Mouse (Mus musculus) myocyte (in vitro differentiated cells): ENCODE measurements around the gene Pla2g4a.

ENCODE experiments used
- CEBPB ChIP-seq: IDR thresholded peaks from 2 replicates; pipeline ENCODE4 v1.6.1; 2011; ENCODE audit warnings: mild to moderate bottlenecking, moderate library complexity; ENCODE audit not compliant: poor library complexity, insufficient read depth, severe bottlenecking
- E2F4 ChIP-seq: IDR thresholded peaks from one replicate; pipeline ENCODE4 v1.6.1; 2011; ENCODE audit warnings: mild to moderate bottlenecking, control low read depth, moderate library complexity; ENCODE audit not compliant: insufficient read depth
- MAX ChIP-seq: IDR thresholded peaks from one replicate; pipeline ENCODE4 v1.6.1; 2011; ENCODE audit warnings: low read depth, mild to moderate bottlenecking, control low read depth
- MYOD1 ChIP-seq, 3 experiments: IDR thresholded peaks; one replicate each; pipeline ENCODE4 v1.6.1; 2011; ENCODE audit warnings: control low read depth in 2 of 3, low read depth in 2 of 3, mild to moderate bottlenecking in 2 of 3, moderate library complexity in 1 of 3; ENCODE audit not compliant: insufficient read length in 2 of 3, control insufficient read depth in 1 of 3
- MYOG ChIP-seq, 3 experiments: IDR thresholded peaks; one replicate each; pipeline ENCODE4 v1.6.1; 2011; ENCODE audit warnings: control low read depth in 2 of 3, low read depth in 2 of 3, mild to moderate bottlenecking in 2 of 3; ENCODE audit not compliant: insufficient read length in 2 of 3, control insufficient read depth in 1 of 3, insufficient read depth in 1 of 3
- POLR2A ChIP-seq: IDR thresholded peaks from one replicate; pipeline ENCODE4 v1.6.1; 2011; ENCODE audit warnings: low read depth, mild to moderate bottlenecking, control low read depth, moderate library complexity; ENCODE audit not compliant: insufficient read length
- TCF12 ChIP-seq: IDR thresholded peaks from one replicate; pipeline ENCODE4 v1.6.1; 2011; ENCODE audit warnings: mild to moderate bottlenecking, control low read depth; ENCODE audit not compliant: poor library complexity, insufficient read depth, severe bottlenecking
- TCF3 ChIP-seq: IDR thresholded peaks from one replicate; pipeline ENCODE4 v1.6.1; 2011; ENCODE audit warnings: low read depth, control low read depth; ENCODE audit not compliant: insufficient read length
- USF1 ChIP-seq: IDR thresholded peaks from one replicate; pipeline ENCODE4 v1.6.1; 2011; ENCODE audit warnings: low read depth, mild to moderate bottlenecking, control low read depth, moderate library complexity

- TF ChIP-seq E2F4 (no peak), TCF3 (no peak), TCF12 (no peak), MAX (no peak), MYOD1 (IDR thresholded peaks at IDR 0.05; ENCODE audit: control insufficient read depth in 1 of 3, insufficient read length in 2 of 3, low read depth in 2 of 3) (no peak), POLR2A (no peak), CEBPB (no peak), USF1 (no peak), MYOG (IDR thresholded peaks at IDR 0.05; ENCODE audit: control insufficient read depth in 1 of 3, insufficient read depth in 1 of 3, insufficient read length in 2 of 3, low read depth in 2 of 3) (no peak)
These were observed 11.8 kb downstream of the Pla2g4a start for GRCm38 (mm10) chr1:149949334-149949733.
